Mouse (Mus musculus) kidney, adult 2 months (tissue): ENCODE results near the gene Chrne. TPM values are rescaled to one million over a fixed set of nuclear protein-coding genes. Genes with fewer than 3 reads are reported as not detected.

Experiments
- DNase-seq: peaks from one replicate; pipeline ENCODE4 v3.0.0; 2021
- H3K27ac ChIP-seq: fragments of 200-500 bp; 2 replicates; pipeline ENCODE4 v1.5.1; 2012; ENCODE audit warnings: low read depth, low read length, control low read depth, inconsistent platforms; ENCODE audit not compliant: insufficient read depth
- H3K27me3 ChIP-seq: fragments of 200-500 bp; replicated peaks from 2 replicates; pipeline ENCODE4 v1.6.1; 2012; ENCODE audit warnings: mild to moderate bottlenecking, moderate library complexity, low read length, inconsistent platforms; ENCODE audit not compliant: control insufficient read depth, insufficient read depth
- H3K36me3 ChIP-seq: fragments of 200-500 bp; 2 replicates; pipeline ENCODE4 v1.6.1; 2012; ENCODE audit warnings: mild to moderate bottlenecking, moderate library complexity, low read length, inconsistent platforms; ENCODE audit not compliant: control insufficient read depth, insufficient read depth
- H3K4me1 ChIP-seq: fragments of 200-500 bp; 2 replicates; pipeline ENCODE4 v1.6.1; 2011; ENCODE audit warnings: low read length; ENCODE audit not compliant: control insufficient read depth, insufficient read depth
- H3K4me3 ChIP-seq: fragments of 200-500 bp; 2 replicates; pipeline ENCODE4 v1.5.1; 2011; ENCODE audit warnings: mild to moderate bottlenecking, low read depth, low read length, control low read depth; ENCODE audit not compliant: insufficient read depth
- CTCF ChIP-seq: fragments of 200-500 bp; conservative IDR thresholded peaks from 2 replicates; pipeline ENCODE4 v1.5.1; 2011; ENCODE audit warnings: low read depth, mild to moderate bottlenecking, control low read depth, low read length, moderate library complexity, mixed read lengths; ENCODE audit not compliant: insufficient read depth, insufficient read length
- POLR2A ChIP-seq: fragments of 200-500 bp; IDR thresholded peaks from one replicate; pipeline ENCODE4 v1.6.1; 2011; ENCODE audit warnings: low read depth, low read length, control low read depth
- WGBS: fragments of 180-500 bp; shearing (Covaris S2); methylation state at CpG from one replicate; pipeline ENCODE4 v1.1.7; 2018; 5-methylcytosine and 5-hydroxymethylcytosine counted together
- polyA plus RNA-seq: library from polyadenylated mRNA; depleted of rRNA; stranded (reverse); fragments of >200 nt; gene quantifications from 2 replicates; pipeline ENCODE4 v1.2.3, GENCODE M21; 2012

Chrne gene
- polyA plus RNA-seq, 1 experiment: 1.0 TPM

DNA sequence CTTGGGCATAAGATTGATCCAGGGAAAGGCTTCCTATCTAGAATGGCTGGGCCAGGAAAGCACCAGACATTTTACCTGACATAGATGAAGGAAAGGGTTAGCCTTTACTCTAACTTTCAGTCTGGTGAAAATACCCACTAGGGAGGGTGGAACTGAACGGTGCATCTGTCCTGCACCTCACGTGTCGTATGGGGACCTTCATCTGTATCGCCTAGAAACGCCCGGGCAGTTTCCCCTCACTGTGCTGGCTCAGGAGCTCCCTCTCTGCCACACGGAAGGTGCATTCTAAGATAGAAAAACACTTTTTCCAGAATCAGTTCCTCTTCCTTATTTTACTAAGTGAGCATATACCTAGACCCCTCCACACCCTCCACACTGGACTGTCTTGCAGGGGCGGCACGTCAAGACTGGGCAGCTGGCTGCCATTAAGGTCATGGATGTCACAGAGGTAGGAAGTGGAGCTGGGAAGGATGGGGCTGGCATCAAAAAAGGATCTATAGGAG lies 20.5 kb downstream of the Chrne start:
- 79% methylated on average over 9 of the region's 9 CpGs for WGBS

DNA sequence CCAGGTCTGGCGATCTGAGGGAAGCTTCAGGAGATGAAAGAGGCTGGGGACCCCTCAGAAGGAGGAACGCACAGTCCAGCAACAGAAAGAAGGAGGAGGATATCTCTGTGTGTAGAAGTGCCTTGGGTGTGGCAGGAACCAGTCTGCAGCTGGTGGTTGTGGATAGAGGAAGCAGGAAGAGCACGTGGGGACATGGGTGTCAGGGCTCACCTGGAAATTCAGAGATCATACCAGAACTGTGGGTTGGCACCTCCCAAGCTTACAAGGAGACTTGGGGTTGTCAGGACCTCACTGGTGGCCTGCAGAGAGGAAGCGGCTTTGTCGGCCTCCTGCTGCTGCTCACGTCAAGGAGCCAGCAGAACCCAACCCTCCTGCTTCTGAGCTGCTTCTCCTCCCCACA lies 21.7 kb downstream of the Chrne start:
- no peak for DNase-seq
- H3K27ac ChIP-seq: no peak overlapping the region

More for the DNA sequence above, 20.5 kb downstream of the Chrne start:
- TF ChIP-seq CTCF: no peak
- no peak for TF ChIP-seq POLR2A
- Histone ChIP-seq H3K4me3 (no peak overlapping the region), H3K27ac (no peak overlapping the region), H3K36me3 (no peaks in the 10 kb centered on the region), H3K27me3 (no peaks in the 10 kb centered on the region), H3K4me1 (peaks cover 27% of the 10 kb centered on the region)
- DNase-seq: no peak

DNA sequence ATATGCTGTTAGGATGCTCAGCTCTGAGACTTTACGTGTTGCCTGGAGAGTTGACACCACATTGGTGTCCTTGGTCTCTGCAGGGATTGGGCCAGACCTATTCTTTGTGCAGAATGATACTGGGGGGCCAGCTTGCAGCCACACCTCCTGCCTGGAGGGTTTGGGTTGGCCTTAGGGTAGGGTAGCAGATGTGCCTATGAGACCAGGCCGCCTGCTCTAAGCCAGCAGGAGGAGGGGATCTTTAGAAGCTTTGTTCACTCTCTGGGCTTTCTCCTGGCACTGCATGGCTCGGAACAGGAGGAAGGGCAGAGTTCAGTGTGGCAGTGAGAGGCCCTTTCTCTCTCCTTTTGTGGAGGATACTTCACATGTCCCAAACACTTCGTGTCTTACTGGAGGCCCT lies 22.9 kb downstream of the Chrne start:
- Histone ChIP-seq H3K4me3 (no peak overlapping the region), H3K4me1 (peaks cover 39% of the 10 kb centered on the region), H3K27me3 (no peaks in the 10 kb centered on the region), H3K27ac (peak overlapping the region; percentile 28), H3K36me3 (no peaks in the 10 kb centered on the region)
- DNase-seq: peak; percentile 38
- TF ChIP-seq POLR2A (no peak), CTCF (no peak)
- 43% methylated on average over 4 of the region's 4 CpGs for WGBS

More for the DNA sequence above, 21.7 kb downstream of the Chrne start:
- H3K4me1 ChIP-seq: peaks cover 31% of the 10 kb centered on the region
- H3K36me3 ChIP-seq: no peaks in the 10 kb centered on the region
- H3K27me3 ChIP-seq: no peaks in the 10 kb centered on the region
- 83% methylated on average over 6 of the region's 6 CpGs for WGBS
- H3K4me3 ChIP-seq: no peak overlapping the region
- TF ChIP-seq POLR2A (no peak), CTCF (no peak)

DNA sequence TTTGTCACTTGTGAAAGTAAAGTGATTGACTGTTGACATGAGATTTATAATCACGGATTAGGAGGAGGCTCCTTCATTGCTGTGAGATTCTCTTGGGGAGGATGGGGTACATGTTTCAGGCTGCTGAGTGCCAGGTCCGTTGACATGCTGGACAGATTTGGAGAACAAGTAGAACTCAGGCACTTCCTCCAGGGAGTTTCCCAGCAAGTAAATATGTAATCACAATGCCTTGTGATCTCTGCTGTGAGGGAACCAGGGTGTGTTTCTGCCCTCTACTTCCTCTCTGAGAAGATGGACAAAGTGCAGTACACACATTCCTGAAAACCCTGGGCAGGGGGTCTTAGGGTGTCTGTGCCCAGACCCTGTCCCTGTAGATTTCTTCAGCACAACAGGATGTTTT lies 23.4 kb downstream of the Chrne start:
- Histone ChIP-seq H3K27ac (peak overlapping the region; percentile 28), H3K4me1 (peaks cover 39% of the 10 kb centered on the region), H3K36me3 (no peaks in the 10 kb centered on the region), H3K4me3 (no peak overlapping the region), H3K27me3 (no peaks in the 10 kb centered on the region)
- TF ChIP-seq POLR2A (no peak), CTCF (no peak)
- DNase-seq: peak; percentile 62
- 25% methylated on average over 2 of the region's 2 CpGs for WGBS

DNA sequence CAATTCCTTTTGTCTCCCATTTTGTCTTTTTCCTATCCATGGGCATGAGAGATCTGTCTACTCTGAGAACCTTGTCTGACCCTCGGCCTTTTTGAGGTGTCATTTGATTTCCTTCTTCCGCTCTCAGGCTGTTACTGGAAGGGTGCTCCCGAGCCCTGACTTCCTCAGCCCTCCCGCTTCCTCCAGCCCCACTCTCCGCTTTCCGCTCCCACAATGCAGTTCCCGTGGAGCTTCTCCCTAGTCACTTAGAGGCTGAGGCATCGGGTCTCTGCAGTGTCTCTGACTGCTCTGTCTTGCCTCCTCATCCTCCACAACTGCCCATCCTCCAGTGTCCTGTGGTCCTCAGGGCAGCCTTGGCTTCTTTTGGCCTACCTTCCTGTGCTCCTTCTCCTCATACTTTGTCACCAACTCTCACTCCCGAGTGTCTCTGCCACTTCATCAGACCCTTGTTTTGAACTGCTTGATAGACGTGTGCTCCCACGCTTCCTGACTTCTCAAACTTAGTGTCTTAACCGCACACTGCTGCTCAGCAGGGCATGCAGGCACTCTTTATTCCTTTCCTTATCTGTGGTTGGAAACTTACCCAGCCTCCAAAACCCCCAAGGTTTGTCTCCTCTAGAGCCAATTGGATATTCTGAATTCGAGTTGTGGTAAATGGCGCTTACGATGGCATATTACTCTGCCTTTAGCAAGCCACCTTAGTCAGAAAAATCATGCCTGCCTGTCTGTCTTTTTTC lies 24.6 kb downstream of the Chrne start:
- Histone ChIP-seq H3K27me3 (no peaks in the 10 kb centered on the region), H3K27ac (peak overlapping the region; percentile 32), H3K4me3 (no peak overlapping the region), H3K36me3 (no peaks in the 10 kb centered on the region), H3K4me1 (peaks cover 39% of the 10 kb centered on the region)
- no peak for TF ChIP-seq POLR2A
- TF ChIP-seq CTCF: no peak
- peak; percentile 64 for DNase-seq
- WGBS: 64% methylated on average over 15 of the region's 15 CpGs

DNA sequence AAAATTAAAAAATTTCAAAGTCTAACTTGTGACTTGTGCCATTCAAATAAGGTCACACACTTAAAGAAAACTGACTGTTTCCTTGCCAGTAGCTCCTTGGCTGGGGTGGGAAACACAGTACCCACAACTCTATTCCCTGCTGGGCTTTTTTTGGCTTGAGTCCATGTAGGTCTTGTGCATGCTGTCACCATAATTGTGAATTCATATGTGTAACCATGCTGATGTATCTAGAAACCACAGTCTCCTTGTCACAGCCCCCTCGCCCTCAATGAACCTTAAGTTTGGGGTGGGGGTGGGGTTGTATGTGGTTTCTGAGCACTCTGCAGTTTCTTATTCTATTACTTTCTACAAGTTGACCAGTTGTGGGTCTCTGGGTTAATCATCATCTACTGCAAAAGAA lies 27.3 kb downstream of the Chrne start:
- peak; percentile 40 for DNase-seq
- Histone ChIP-seq H3K36me3 (no peaks in the 10 kb centered on the region), H3K4me3 (no peak overlapping the region), H3K27me3 (no peaks in the 10 kb centered on the region), H3K27ac (no peak overlapping the region), H3K4me1 (peaks cover 50% of the 10 kb centered on the region)
- TF ChIP-seq POLR2A: no peak
- WGBS: 70% methylated on average over 1 of the region's 1 CpGs

DNA sequence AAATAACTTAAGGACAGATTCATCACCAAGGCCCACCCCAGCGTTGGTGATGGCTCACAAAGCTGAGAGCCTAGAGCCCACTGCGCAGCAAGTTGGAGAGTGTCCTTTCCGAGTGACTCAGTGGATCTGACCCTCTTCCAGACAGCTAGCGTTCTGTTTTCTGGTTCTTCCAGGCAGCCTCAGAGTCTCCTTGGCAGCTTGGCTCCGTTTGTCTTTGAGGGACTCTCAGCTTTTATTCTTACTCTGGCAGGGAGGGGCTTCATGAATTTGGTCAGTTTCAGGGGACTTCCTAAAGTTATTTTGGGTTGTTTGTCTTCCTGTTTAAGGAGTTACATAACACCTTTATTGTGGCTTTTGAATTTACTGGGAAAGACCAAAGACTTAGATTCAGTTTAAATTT lies 32.1 kb downstream of the Chrne start:
- H3K27ac ChIP-seq: no peak overlapping the region
- 69% methylated on average over 5 of the region's 5 CpGs for WGBS
- H3K27me3 ChIP-seq: no peaks in the 10 kb centered on the region
- H3K4me1 ChIP-seq: peaks cover 38% of the 10 kb centered on the region
- H3K36me3 ChIP-seq: no peaks in the 10 kb centered on the region
- H3K4me3 ChIP-seq: no peak overlapping the region
- peak; percentile 19 for DNase-seq
- TF ChIP-seq POLR2A: no peak
- TF ChIP-seq CTCF: no peak

DNA sequence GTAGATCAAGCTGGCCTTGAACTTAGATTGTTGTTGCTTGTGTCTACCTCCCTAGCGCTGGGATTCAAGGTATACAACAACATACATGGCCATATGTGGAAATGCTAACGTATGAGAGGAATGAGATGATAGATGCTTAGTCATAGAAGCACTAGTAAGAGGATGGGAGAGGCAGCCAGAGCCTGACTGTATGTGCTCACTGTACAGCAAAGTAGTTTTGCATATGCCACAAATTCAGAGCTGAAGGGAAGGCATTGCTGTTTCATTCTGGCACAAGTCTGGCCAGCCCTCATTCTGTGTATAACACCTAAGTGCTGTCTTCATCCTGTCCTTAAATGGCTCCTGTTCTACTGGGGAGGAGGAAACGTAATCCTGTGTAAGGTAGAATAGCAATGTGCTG lies 32.8 kb downstream of the Chrne start:
- 68% methylated on average over 3 of the region's 3 CpGs for WGBS
- no peak overlapping the region for H3K27ac ChIP-seq
- H3K27me3 ChIP-seq: no peaks in the 10 kb centered on the region
- no peak for DNase-seq
- TF ChIP-seq POLR2A (no peak), CTCF (no peak)
- H3K36me3 ChIP-seq: no peaks in the 10 kb centered on the region
- H3K4me1 ChIP-seq: peaks cover 34% of the 10 kb centered on the region
- H3K4me3 ChIP-seq: no peak overlapping the region
